Mouse (Mus musculus): ENCODE results near the gene Galns. TPM values are rescaled to one million over a fixed set of nuclear protein-coding genes. Genes with fewer than 3 reads are reported as not detected.

Galns gene
- polyA plus RNA-seq (2015; fragmentation: Nextera tagmentation; extraction: Ambion mirVana): 6.8 and 6.9 TPM in 2 replicates

GRCm38 (mm10) chr8:122611295-122612133 is at the start of gene Galns, which contains the start of gene Trappc2l:
Gene Galns, minus strand, starts transcription at chr8:122611463.
Gene Trappc2l, plus strand, starts transcription at chr8:122611640.
- 0% methylated on average over 32 of the region's 57 CpGs for WGBS (ENCODE audit: insufficient replicate concordance)

GRCm38 (mm10) chr8:122660022-122660421 is 48.8 kb upstream of the Galns start:
- Histone ChIP-seq H3K4me3 (ENCODE audit: low read depth, low read length) (no peak overlapping the region), H3K27me3 (ENCODE audit: insufficient read depth, low read length) (no peaks in the 10 kb centered on the region), H3K27ac (ENCODE audit: low read depth) (no peak overlapping the region), H3K9me3 (ENCODE audit: low read length) (no peaks in the 10 kb centered on the region), H3K4me2 (ENCODE audit: low read depth, low read length) (no peak overlapping the region), H3K4me1 (ENCODE audit: insufficient read depth) (peaks cover 10% of the 10 kb centered on the region; the same call in 1 of the 2 replicates), H3K36me3 (replicated peaks; ENCODE audit: insufficient read depth, low read length) (no peaks in the 10 kb centered on the region), H3K9ac (replicated peaks) (no peak overlapping the region)
- 48% methylated on average over 2 of the region's 2 CpGs for WGBS (ENCODE audit: insufficient replicate concordance)
- ATAC-seq (no peak), DNase-seq (peak; percentile 56)
- TF ChIP-seq EP300 (IDR thresholded peaks at IDR 0.05; ENCODE audit: low read depth) (no peak), CTCF (IDR thresholded peaks at IDR 0.05; ENCODE audit: low read depth) (peak; percentile 79)

More at GRCm38 (mm10) chr8:122611295-122612133, at the start of gene Galns, which contains the start of gene Trappc2l:
- Histone ChIP-seq H3K4me2 (ENCODE audit: low read depth, low read length) (peak within 1 kb of the TSS; percentile 99), H3K36me3 (replicated peaks; ENCODE audit: insufficient read depth, low read length) (peaks cover 7% of the 10 kb centered on the region), H3K4me1 (ENCODE audit: insufficient read depth) (peaks cover 24% of the 10 kb centered on the region), H3K9ac (replicated peaks) (peak within 1 kb of the TSS; percentile 85), H3K27me3 (ENCODE audit: insufficient read depth, low read length) (no peaks in the 10 kb centered on the region), H3K27ac (ENCODE audit: low read depth) (peak within 1 kb of the TSS; percentile 93), H3K9me3 (ENCODE audit: low read length) (no peaks in the 10 kb centered on the region), H3K4me3 (ENCODE audit: low read depth, low read length) (peak within 1 kb of the TSS; percentile 72)
- ATAC-seq (peak; percentile 96), DNase-seq (peak; percentile 99)
- TF ChIP-seq CTCF (IDR thresholded peaks at IDR 0.05; ENCODE audit: low read depth) (peak; percentile 75), EP300 (IDR thresholded peaks at IDR 0.05; ENCODE audit: low read depth) (no peak)

- no peak for DNase-seq
- 88% methylated on average over 9 of the region's 9 CpGs for WGBS (ENCODE audit: insufficient replicate concordance)
Measured at GRCm38 (mm10) chr8:122658807-122659160, 47.5 kb upstream of the Galns start.

GRCm38 (mm10) chr8:122658149-122658806 is 47.0 kb upstream of the Galns start:
- ATAC-seq: no peak

More at GRCm38 (mm10) chr8:122658807-122659160, 47.5 kb upstream of the Galns start:
- H3K4me1 ChIP-seq (ENCODE audit: insufficient read depth): peaks cover 4% of the 10 kb centered on the region; the same call in 1 of the 2 replicates
- H3K27me3 ChIP-seq (ENCODE audit: insufficient read depth, low read length): no peaks in the 10 kb centered on the region
- H3K36me3 ChIP-seq (replicated peaks; ENCODE audit: insufficient read depth, low read length): no peaks in the 10 kb centered on the region
- H3K9me3 ChIP-seq (ENCODE audit: low read length): no peaks in the 10 kb centered on the region
- TF ChIP-seq EP300 (IDR thresholded peaks at IDR 0.05; ENCODE audit: low read depth): no peak
- no peak for TF ChIP-seq CTCF (IDR thresholded peaks at IDR 0.05; ENCODE audit: low read depth)
- no peak overlapping the region for H3K27ac ChIP-seq (ENCODE audit: low read depth)
- no peak overlapping the region for H3K4me2 ChIP-seq (ENCODE audit: low read depth, low read length)
- no peak overlapping the region for H3K9ac ChIP-seq (replicated peaks)
- no peak for ATAC-seq
- no peak overlapping the region for H3K4me3 ChIP-seq (ENCODE audit: low read depth, low read length)

GRCm38 (mm10) chr8:122656056-122656999 is 45.1 kb upstream of the Galns start:
- H3K9me3 ChIP-seq (ENCODE audit: low read length): no peaks in the 10 kb centered on the region
- no peak for DNase-seq
- peak; percentile 56 for ATAC-seq
- H3K9ac ChIP-seq (replicated peaks): no peak overlapping the region
- no peak overlapping the region for H3K4me3 ChIP-seq (ENCODE audit: low read depth, low read length)
- H3K36me3 ChIP-seq (replicated peaks; ENCODE audit: insufficient read depth, low read length): no peaks in the 10 kb centered on the region
- H3K27me3 ChIP-seq (ENCODE audit: insufficient read depth, low read length): no peaks in the 10 kb centered on the region
- H3K4me2 ChIP-seq (ENCODE audit: low read depth, low read length): no peak overlapping the region
- no peak for TF ChIP-seq CTCF (IDR thresholded peaks at IDR 0.05; ENCODE audit: low read depth)
- no peak; the same call in 1 of the 2 replicates for TF ChIP-seq EP300 (IDR thresholded peaks at IDR 0.05; ENCODE audit: low read depth)
- 69% methylated on average over 13 of the region's 13 CpGs for WGBS (ENCODE audit: insufficient replicate concordance)
- H3K27ac ChIP-seq (ENCODE audit: low read depth): no peak overlapping the region
- H3K4me1 ChIP-seq (ENCODE audit: insufficient read depth): peaks cover 4% of the 10 kb centered on the region; the same call in 1 of the 2 replicates

More at GRCm38 (mm10) chr8:122658149-122658806, 47.0 kb upstream of the Galns start:
- DNase-seq: no peak
- Histone ChIP-seq H3K27ac (ENCODE audit: low read depth) (no peak overlapping the region), H3K4me3 (ENCODE audit: low read depth, low read length) (no peak overlapping the region), H3K4me1 (ENCODE audit: insufficient read depth) (peaks cover 4% of the 10 kb centered on the region; the same call in 1 of the 2 replicates), H3K27me3 (ENCODE audit: insufficient read depth, low read length) (no peaks in the 10 kb centered on the region), H3K4me2 (ENCODE audit: low read depth, low read length) (no peak overlapping the region), H3K9ac (replicated peaks) (no peak overlapping the region), H3K9me3 (ENCODE audit: low read length) (no peaks in the 10 kb centered on the region), H3K36me3 (replicated peaks; ENCODE audit: insufficient read depth, low read length) (no peaks in the 10 kb centered on the region)
- TF ChIP-seq CTCF (IDR thresholded peaks at IDR 0.05; ENCODE audit: low read depth) (no peak), EP300 (IDR thresholded peaks at IDR 0.05; ENCODE audit: low read depth) (no peak)
- WGBS (ENCODE audit: insufficient replicate concordance): 79% methylated on average over 10 of the region's 10 CpGs

Data from liver, postnatal 0 days (tissue).